Mouse (Mus musculus): Measurements from ENCODE around the gene Rnf138rt1. TPM values are rescaled to one million over a fixed set of nuclear protein-coding genes. Genes with fewer than 3 reads are reported as not detected.

The Rnf138rt1 gene
- polyA plus RNA-seq (2014; fragmentation: Illumina TruSeq; extraction: RNeasy Lipid Tissue Mini Kit (QIAGEN cat#74804); ENCODE audit: low read depth, low replicate concordance), result not detected

GRCm38 (mm10) chrX:163760617-163761434 is at the start of gene Rnf138rt1:
Rnf138rt1 (minus strand) TSS chrX:163761329.

Other genes with a start within 250 kb of the Rnf138rt1 start
- gene Grpr, start 211.7 kb downstream of the Rnf138rt1 start, polyA plus RNA-seq (2014; fragmentation: Illumina TruSeq; extraction: RNeasy Lipid Tissue Mini Kit (QIAGEN cat#74804); ENCODE audit: low read depth, low replicate concordance), result not detected
- 31.9 TPM for gene Ap1s2, start 147.7 kb upstream of the Rnf138rt1 start, polyA plus RNA-seq (2014; fragmentation: Illumina TruSeq; extraction: RNeasy Lipid Tissue Mini Kit (QIAGEN cat#74804); ENCODE audit: low read depth, low replicate concordance)
- 17.8 TPM for gene Zrsr2, start 197.3 kb upstream of the Rnf138rt1 start, polyA plus RNA-seq (2014; fragmentation: Illumina TruSeq; extraction: RNeasy Lipid Tissue Mini Kit (QIAGEN cat#74804); ENCODE audit: low read depth, low replicate concordance)

Data from heart, adult 10 weeks (tissue).